Mouse (Mus musculus): ENCODE data around the gene Wapl. TPM values are rescaled to one million over a fixed set of nuclear protein-coding genes. Genes with fewer than 3 reads are reported as not detected.

Gene Wapl
- polyA plus RNA-seq, 1 experiment: 12.1 TPM

DNA sequence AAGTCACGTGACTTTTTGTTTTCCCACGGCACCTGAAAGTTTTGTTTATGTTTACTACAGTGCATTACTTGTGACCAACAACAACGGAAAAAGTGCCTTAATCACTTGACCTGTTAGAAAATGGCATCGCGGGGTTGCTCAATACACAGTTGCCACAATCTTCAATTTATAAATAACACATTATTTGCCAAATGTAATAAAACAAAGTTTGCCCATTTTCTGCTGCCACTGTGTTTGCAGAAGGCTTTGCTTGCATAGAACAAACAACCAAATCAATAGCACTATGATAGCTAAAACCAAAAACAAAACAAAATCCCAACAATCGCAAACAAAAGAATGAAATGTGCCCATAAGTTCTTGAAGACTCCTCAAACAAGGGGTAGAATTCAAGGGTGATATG lies 38.0 kb upstream of the Wapl start:
- no peak for TF ChIP-seq POLR2A (IDR thresholded peaks at IDR 0.05; ENCODE audit: insufficient read length, low read depth)
- no peak for TF ChIP-seq SRF (IDR thresholded peaks at IDR 0.05; ENCODE audit: control insufficient read depth, insufficient read length, low read depth)
- TF ChIP-seq REST (IDR thresholded peaks at IDR 0.05; ENCODE audit: insufficient read depth, insufficient read length): no peak
- Histone ChIP-seq H3K4me2 (ENCODE audit: low read depth) (no peak overlapping the region), H3K4me3 (no peak overlapping the region), H3K36me3 (ENCODE audit: control insufficient read depth, insufficient read depth) (no peaks in the 10 kb centered on the region), H3K79me2 (ENCODE audit: control insufficient read depth, insufficient read depth) (no peaks in the 10 kb centered on the region), H3ac (ENCODE audit: control insufficient read depth, insufficient read length) (no peak overlapping the region), H3K27me3 (ENCODE audit: control insufficient read depth, insufficient read depth, insufficient read length) (no peaks in the 10 kb centered on the region)

- H3K79me2 ChIP-seq (ENCODE audit: control insufficient read depth, insufficient read depth): no peaks in the 10 kb centered on the region
Measured at GRCm38 (mm10) chr14:34644140-34644539, 29.6 kb upstream of the Wapl start.

DNA sequence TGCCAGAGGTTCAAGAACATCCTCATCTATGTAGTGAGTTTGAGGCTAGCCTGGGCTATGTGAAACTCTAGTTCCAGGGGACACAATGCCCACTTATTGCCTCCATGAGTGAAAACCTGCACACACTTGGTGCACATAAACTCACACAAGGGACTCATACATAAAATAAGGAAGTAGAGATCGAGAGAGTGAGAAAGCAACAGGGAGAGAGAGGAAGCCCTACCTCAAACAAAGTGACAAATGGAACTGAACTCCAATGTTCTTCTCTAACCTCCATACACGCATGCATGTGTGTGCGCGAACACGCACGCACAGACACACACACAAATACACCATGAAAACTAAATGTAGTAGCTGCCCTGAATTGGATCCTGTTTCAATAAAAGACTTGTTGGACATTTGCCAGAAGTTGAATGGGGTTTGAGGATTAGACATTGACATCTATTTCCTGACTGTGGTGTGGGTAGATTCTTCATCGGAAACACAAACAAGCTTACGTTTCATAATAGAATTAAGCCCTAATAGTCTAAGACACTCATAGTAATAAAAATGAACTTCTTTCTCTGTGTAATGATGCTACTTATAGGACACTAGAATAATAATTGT lies 25.8 kb upstream of the Wapl start:
- Histone ChIP-seq H3K36me3 (ENCODE audit: control insufficient read depth, insufficient read depth) (no peaks in the 10 kb centered on the region), H3ac (ENCODE audit: control insufficient read depth, insufficient read length) (no peak overlapping the region), H3K79me2 (ENCODE audit: control insufficient read depth, insufficient read depth) (no peaks in the 10 kb centered on the region), H3K4me2 (ENCODE audit: low read depth) (no peak overlapping the region), H3K27me3 (ENCODE audit: control insufficient read depth, insufficient read depth, insufficient read length) (peaks cover 6% of the 10 kb centered on the region), H3K4me3 (no peak overlapping the region)
- TF ChIP-seq POLR2A (IDR thresholded peaks at IDR 0.05; ENCODE audit: insufficient read length, low read depth) (no peak), E2F4 (IDR thresholded peaks at IDR 0.05; ENCODE audit: insufficient read depth) (no peak), MAX (IDR thresholded peaks at IDR 0.05; ENCODE audit: low read depth) (no peak), SRF (IDR thresholded peaks at IDR 0.05; ENCODE audit: control insufficient read depth, insufficient read length, low read depth) (no peak), MYOD1 (IDR thresholded peaks at IDR 0.05; ENCODE audit: control insufficient read depth in 1 of 3, insufficient read length in 2 of 3, low read depth in 2 of 3) (no peak), REST (IDR thresholded peaks at IDR 0.05; ENCODE audit: insufficient read depth, insufficient read length) (no peak), TCF12 (IDR thresholded peaks at IDR 0.05; ENCODE audit: insufficient read depth, poor library complexity, severe bottlenecking) (no peak), TCF3 (IDR thresholded peaks at IDR 0.05; ENCODE audit: insufficient read length, low read depth) (no peak), POLR2AphosphoS2 (IDR thresholded peaks at IDR 0.05; ENCODE audit: insufficient read length, low read depth) (no peak), CEBPB (IDR thresholded peaks at IDR 0.05; ENCODE audit: insufficient read depth, poor library complexity, severe bottlenecking) (no peak), MYOG (IDR thresholded peaks at IDR 0.05; ENCODE audit: control insufficient read depth in 1 of 3, insufficient read depth in 1 of 3, insufficient read length in 2 of 3, low read depth in 2 of 3) (no peak)

More at GRCm38 (mm10) chr14:34644140-34644539, 29.6 kb upstream of the Wapl start:
- H3K4me2 ChIP-seq (ENCODE audit: low read depth): no peak overlapping the region
- H3K27me3 ChIP-seq (ENCODE audit: control insufficient read depth, insufficient read depth, insufficient read length): peaks cover 6% of the 10 kb centered on the region
- no peaks in the 10 kb centered on the region for H3K36me3 ChIP-seq (ENCODE audit: control insufficient read depth, insufficient read depth)
- TF ChIP-seq POLR2A (IDR thresholded peaks at IDR 0.05; ENCODE audit: insufficient read length, low read depth): no peak
- TF ChIP-seq USF1 (IDR thresholded peaks at IDR 0.05; ENCODE audit: low read depth): no peak
- TF ChIP-seq POLR2AphosphoS2 (IDR thresholded peaks at IDR 0.05; ENCODE audit: insufficient read length, low read depth): no peak
- TF ChIP-seq TCF12 (IDR thresholded peaks at IDR 0.05; ENCODE audit: insufficient read depth, poor library complexity, severe bottlenecking): no peak
- no peak for TF ChIP-seq TCF3 (IDR thresholded peaks at IDR 0.05; ENCODE audit: insufficient read length, low read depth)
- no peak for TF ChIP-seq SRF (IDR thresholded peaks at IDR 0.05; ENCODE audit: control insufficient read depth, insufficient read length, low read depth)
- TF ChIP-seq MYOG (IDR thresholded peaks at IDR 0.05; ENCODE audit: control insufficient read depth in 1 of 3, insufficient read depth in 1 of 3, insufficient read length in 2 of 3, low read depth in 2 of 3): no peak
- TF ChIP-seq CEBPB (IDR thresholded peaks at IDR 0.05; ENCODE audit: insufficient read depth, poor library complexity, severe bottlenecking): no peak
- TF ChIP-seq MAX (IDR thresholded peaks at IDR 0.05; ENCODE audit: low read depth): no peak
- TF ChIP-seq REST (IDR thresholded peaks at IDR 0.05; ENCODE audit: insufficient read depth, insufficient read length): no peak
- no peak for TF ChIP-seq E2F4 (IDR thresholded peaks at IDR 0.05; ENCODE audit: insufficient read depth)
- TF ChIP-seq MYOD1 (IDR thresholded peaks at IDR 0.05; ENCODE audit: control insufficient read depth in 1 of 3, insufficient read length in 2 of 3, low read depth in 2 of 3): no peak
- H3K4me3 ChIP-seq: no peak overlapping the region
- H3ac ChIP-seq (ENCODE audit: control insufficient read depth, insufficient read length): no peak overlapping the region

DNA sequence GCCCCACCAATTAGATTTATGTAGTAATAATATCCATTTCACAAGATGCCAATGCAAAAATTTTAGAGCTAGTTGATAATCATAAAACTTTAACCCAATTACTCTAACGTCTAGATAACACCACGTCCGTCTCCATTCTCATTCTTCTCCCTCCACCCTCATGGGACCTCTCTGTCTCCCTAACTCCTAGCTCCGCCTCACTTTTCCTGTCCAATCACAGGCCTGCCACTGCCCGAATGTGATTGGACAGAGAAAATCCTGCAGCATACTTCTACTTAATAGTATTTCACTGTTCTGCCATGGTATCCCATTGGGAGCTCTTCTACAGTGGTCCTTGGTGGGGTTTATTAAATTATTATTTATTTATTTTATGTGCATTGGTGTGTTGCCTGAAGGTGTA lies 16.6 kb upstream of the Wapl start:
- no peak overlapping the region for H3ac ChIP-seq (ENCODE audit: control insufficient read depth, insufficient read length)
- no peak overlapping the region for H3K4me2 ChIP-seq (ENCODE audit: low read depth)
- no peaks in the 10 kb centered on the region for H3K79me2 ChIP-seq (ENCODE audit: control insufficient read depth, insufficient read depth)
- H3K36me3 ChIP-seq (ENCODE audit: control insufficient read depth, insufficient read depth): no peaks in the 10 kb centered on the region
- TF ChIP-seq MYOG (IDR thresholded peaks at IDR 0.05; ENCODE audit: control insufficient read depth in 1 of 3, insufficient read depth in 1 of 3, insufficient read length in 2 of 3, low read depth in 2 of 3) (no peak), E2F4 (IDR thresholded peaks at IDR 0.05; ENCODE audit: insufficient read depth) (no peak), POLR2A (IDR thresholded peaks at IDR 0.05; ENCODE audit: insufficient read length, low read depth) (no peak), REST (IDR thresholded peaks at IDR 0.05; ENCODE audit: insufficient read depth, insufficient read length) (no peak), TCF3 (IDR thresholded peaks at IDR 0.05; ENCODE audit: insufficient read length, low read depth) (no peak), TCF12 (IDR thresholded peaks at IDR 0.05; ENCODE audit: insufficient read depth, poor library complexity, severe bottlenecking) (no peak), USF1 (IDR thresholded peaks at IDR 0.05; ENCODE audit: low read depth) (no peak), POLR2AphosphoS2 (IDR thresholded peaks at IDR 0.05; ENCODE audit: insufficient read length, low read depth) (no peak), MYOD1 (IDR thresholded peaks at IDR 0.05; ENCODE audit: control insufficient read depth in 1 of 3, insufficient read length in 2 of 3, low read depth in 2 of 3) (no peak), MAX (IDR thresholded peaks at IDR 0.05; ENCODE audit: low read depth) (no peak), SRF (IDR thresholded peaks at IDR 0.05; ENCODE audit: control insufficient read depth, insufficient read length, low read depth) (no peak), CEBPB (IDR thresholded peaks at IDR 0.05; ENCODE audit: insufficient read depth, poor library complexity, severe bottlenecking) (no peak)
- no peak overlapping the region for H3K4me3 ChIP-seq
- no peaks in the 10 kb centered on the region for H3K27me3 ChIP-seq (ENCODE audit: control insufficient read depth, insufficient read depth, insufficient read length)
